Mouse (Mus musculus) intestine, embryonic 16.5 days (tissue): ENCODE results near the gene Rap2c. TPM values are rescaled to one million over a fixed set of nuclear protein-coding genes. Genes with fewer than 3 reads are reported as not detected.

Source experiments
- ATAC-seq: fragments of 200-750 bp; cut with Nextera tagmentation; 2 replicates; pipeline ENCODE4 v1.8.0; 2017; ENCODE audit warnings: moderate TSS enrichment, moderate library complexity
- H3K27ac ChIP-seq: fragments of 300-500 bp; sonication (generic); 2 replicates; pipeline ENCODE4 v1.5.1; 2014; ENCODE audit warnings: mild to moderate bottlenecking, low read length
- H3K27me3 ChIP-seq: fragments of 300-500 bp; sonication (generic); replicated peaks from 2 replicates; pipeline ENCODE4 v1.6.1; 2014; ENCODE audit warnings: low read length, control low read depth, mixed read lengths; ENCODE audit not compliant: control insufficient read depth, insufficient read depth
- H3K36me3 ChIP-seq: fragments of 300-500 bp; sonication (generic); 2 replicates; pipeline ENCODE4 v1.6.1; 2014; ENCODE audit warnings: low read length, control low read depth; ENCODE audit not compliant: control insufficient read depth, insufficient read depth
- H3K4me1 ChIP-seq: fragments of 300-500 bp; sonication (generic); 2 replicates; pipeline ENCODE4 v1.6.1; 2014; ENCODE audit warnings: low read length, control low read depth, mixed read lengths; ENCODE audit not compliant: control insufficient read depth, insufficient read depth
- H3K4me2 ChIP-seq: fragments of 300-500 bp; sonication (generic); 2 replicates; pipeline ENCODE4 v1.6.1; 2014; ENCODE audit warnings: low read depth, low read length, control low read depth
- H3K4me3 ChIP-seq: fragments of 300-500 bp; sonication (generic); 2 replicates; pipeline ENCODE4 v1.5.1; 2014; ENCODE audit warnings: mild to moderate bottlenecking, low read length
- H3K9ac ChIP-seq: fragments of 300-500 bp; sonication (generic); 2 replicates; pipeline ENCODE4 v1.6.1; 2014; ENCODE audit warnings: low read depth, low read length
- H3K9me3 ChIP-seq: fragments of 300-500 bp; sonication (generic); 2 replicates; pipeline ENCODE4 v1.6.1; 2016; ENCODE audit warnings: low read length, control low read depth; ENCODE audit not compliant: control insufficient read depth
- WGBS: fragments of 180-500 bp; shearing (Covaris S2); extraction: QIAGEN DNeasy Blood & Tissue Kit; methylation state at CpG from one replicate; pipeline ENCODE4 v1.1.7; 2014; 5-methylcytosine and 5-hydroxymethylcytosine counted together
- polyA plus RNA-seq: library from polyadenylated mRNA; unstranded; fragments of >200 nt; fragmentation: Nextera tagmentation; extraction: Ambion mirVana; gene quantifications from 2 replicates; pipeline ENCODE4 v1.2.1, GENCODE M21; 2015

Gene Rap2c
- polyA plus RNA-seq, 1 experiment from 2014 or later = 15.5 TPM

DNA sequence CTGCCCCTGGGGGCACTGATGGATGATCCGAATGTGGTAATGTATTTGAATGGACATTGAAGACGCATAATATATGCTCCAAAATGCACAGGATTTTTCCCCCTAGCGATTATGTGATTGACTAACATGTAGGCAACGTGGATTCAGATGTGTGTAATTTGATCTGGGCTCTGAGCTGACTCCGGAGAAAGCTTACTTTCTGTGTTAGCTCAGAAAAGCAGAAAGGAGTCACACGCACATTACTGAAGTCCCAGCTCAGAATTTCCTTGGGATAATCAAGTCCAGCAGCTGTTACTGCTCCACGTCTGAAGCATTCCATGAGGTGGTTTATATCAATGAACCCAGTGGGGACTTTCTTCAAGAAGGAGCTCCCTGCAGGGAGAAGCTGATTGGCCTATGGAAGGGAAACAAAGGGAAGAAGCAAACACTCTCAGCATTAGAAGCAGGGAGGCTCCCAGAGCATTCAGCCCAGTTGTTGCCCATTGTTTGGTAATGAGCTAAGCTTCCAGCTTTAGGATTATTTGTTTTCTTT, 17.9 kb upstream of the Rap2c start:
- Histone ChIP-seq H3K9me3 (no peaks in the 10 kb centered on the region), H3K4me2 (no peak overlapping the region), H3K27me3 (no peaks in the 10 kb centered on the region), H3K27ac (no peak overlapping the region), H3K9ac (no peak overlapping the region), H3K4me3 (no peak overlapping the region), H3K36me3 (no peaks in the 10 kb centered on the region), H3K4me1 (no peaks in the 10 kb centered on the region)
- WGBS = 24% methylated on average over 7 of the region's 7 CpGs
- no peak for ATAC-seq

DNA sequence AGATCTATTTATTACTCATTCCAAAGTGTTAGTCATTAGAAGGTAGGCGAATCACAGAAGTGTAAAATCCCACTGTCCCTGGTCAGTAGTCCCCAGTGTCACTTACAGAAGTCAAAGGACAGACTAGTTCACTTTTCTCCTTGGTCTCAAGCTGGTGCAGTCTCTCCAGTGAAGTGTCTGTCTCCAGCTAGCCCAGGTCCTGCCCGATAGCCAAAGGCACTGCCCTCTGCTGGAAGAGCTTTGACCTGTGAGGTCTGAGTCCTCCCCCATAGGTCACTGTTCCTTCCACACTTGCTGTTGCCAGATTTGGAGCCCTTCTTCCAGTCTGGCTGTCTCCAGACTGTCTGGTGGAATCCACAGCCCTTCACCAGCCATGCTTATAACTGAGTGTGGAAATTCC, 2.1 kb upstream of the Rap2c start:
- Histone ChIP-seq H3K4me1 (0 out of 2 replicates have a peak, but pooled peaks cover 3% of the 10 kb centered on the region), H3K4me2 (no peak overlapping the region), H3K36me3 (no peaks in the 10 kb centered on the region), H3K27ac (peak overlapping the region; percentile 88), H3K4me3 (no peak overlapping the region), H3K9ac (no peak overlapping the region; the same call in 1 of the 2 replicates), H3K27me3 (no peaks in the 10 kb centered on the region), H3K9me3 (no peaks in the 10 kb centered on the region)
- WGBS = 45% methylated on average over 2 of the region's 2 CpGs
- ATAC-seq = no peak

DNA sequence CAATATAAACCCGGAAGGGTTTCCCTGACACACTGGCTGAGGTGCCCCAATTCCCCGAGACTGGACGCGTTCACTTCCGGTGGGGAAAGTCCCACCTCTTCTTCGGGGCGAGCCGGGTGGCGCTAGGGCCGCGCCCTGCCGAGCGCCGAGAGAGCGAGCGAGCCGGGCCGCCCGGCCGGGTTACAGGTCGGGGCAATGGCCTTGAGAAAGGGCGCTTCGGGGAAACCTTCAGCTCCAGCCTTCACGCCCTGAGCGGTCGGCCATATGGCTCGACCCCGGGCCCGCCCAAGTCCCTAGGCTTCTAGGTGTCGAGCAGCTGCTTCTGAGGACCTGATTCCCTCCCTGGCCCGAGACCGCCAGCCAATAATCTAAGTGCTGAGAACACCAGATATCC, 965 bp upstream of the Rap2c start:
- peak; percentile 90 for ATAC-seq
- Histone ChIP-seq H3K4me2 (peak overlapping the region; percentile 29), H3K27me3 (no peaks in the 10 kb centered on the region), H3K9ac (peak overlapping the region; percentile 79), H3K27ac (peak overlapping the region; percentile 88), H3K4me3 (peak overlapping the region; percentile 56), H3K9me3 (no peaks in the 10 kb centered on the region), H3K4me1 (0 out of 2 replicates have a peak, but pooled peaks cover 3% of the 10 kb centered on the region), H3K36me3 (no peaks in the 10 kb centered on the region)
- WGBS = 18% methylated on average over 31 of the region's 32 CpGs

DNA sequence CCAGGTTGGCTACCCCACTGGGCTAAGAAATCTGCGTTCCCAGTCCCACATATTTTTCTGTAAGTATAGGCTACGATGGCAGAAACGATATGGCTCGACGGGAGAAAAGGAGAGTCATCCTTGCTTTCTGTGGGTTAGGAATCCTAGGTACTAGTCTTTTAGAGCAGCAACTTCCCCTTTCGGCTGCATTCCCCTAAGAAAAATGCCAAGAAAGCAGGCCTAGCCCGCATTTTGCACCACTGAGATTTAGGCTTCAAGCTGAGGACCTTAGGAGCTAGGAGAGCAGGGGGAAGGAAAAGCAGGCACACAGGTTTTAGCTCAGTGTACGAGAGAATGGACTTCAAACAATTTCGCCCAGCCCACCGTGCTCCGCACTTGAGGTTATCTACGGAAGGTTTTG, 892 bp downstream of the Rap2c start:
- Histone ChIP-seq H3K27ac (no peak overlapping the region), H3K4me2 (peak overlapping the region; percentile 51), H3K9me3 (no peaks in the 10 kb centered on the region), H3K9ac (peak overlapping the region; percentile 65; the same call in 1 of the 2 replicates), H3K4me1 (0 out of 2 replicates have a peak, but pooled peaks cover 3% of the 10 kb centered on the region), H3K27me3 (no peaks in the 10 kb centered on the region), H3K36me3 (no peaks in the 10 kb centered on the region), H3K4me3 (peak overlapping the region; percentile 56)
- WGBS = 20% methylated on average over 12 of the region's 12 CpGs
- no peak for ATAC-seq

DNA sequence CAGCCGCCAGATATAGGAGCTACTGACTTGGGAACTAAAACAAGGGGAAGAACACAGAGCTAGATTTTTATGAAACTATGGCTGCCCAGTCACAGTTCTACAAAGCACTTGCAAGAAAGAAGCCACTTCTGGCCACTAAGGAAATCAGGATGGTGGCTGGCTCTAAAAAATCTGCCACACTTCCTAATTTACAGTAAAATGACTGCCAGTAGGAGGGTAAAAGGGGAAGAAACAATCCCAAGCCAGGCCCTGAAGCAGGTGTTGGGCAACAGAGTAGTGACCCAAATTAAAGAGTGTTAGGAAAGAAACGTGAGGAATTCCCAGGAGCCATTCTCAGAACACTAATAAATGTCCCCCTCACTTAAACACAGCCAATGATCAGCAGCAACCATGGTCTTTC, 5.5 kb downstream of the Rap2c start:
- Histone ChIP-seq H3K4me3 (no peak overlapping the region), H3K27me3 (no peaks in the 10 kb centered on the region), H3K4me2 (no peak overlapping the region), H3K4me1 (no peaks in the 10 kb centered on the region), H3K9me3 (no peaks in the 10 kb centered on the region), H3K27ac (no peak overlapping the region), H3K36me3 (no peaks in the 10 kb centered on the region), H3K9ac (no peak overlapping the region)
- 75% methylated on average over 2 of the region's 2 CpGs for WGBS
- ATAC-seq = no peak

DNA sequence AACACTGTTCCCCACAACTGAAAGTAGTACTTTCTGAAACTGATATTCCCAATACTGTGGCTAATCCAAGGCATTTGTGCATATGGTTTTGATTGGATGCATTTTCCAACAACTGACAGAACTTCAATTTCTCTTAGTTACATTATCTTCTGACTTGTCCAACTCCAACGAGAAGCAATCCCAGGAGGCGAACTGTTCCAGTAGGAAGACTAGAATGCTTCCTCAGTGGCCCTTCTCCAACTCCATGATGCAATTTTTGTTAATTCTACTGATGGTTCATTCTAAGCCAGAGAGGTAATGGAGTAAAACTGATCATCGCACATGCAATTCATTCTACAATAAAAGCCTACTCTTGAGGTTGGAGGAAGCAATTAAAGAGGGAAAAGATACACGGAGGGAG, 7.5 kb downstream of the Rap2c start:
- no peaks in the 10 kb centered on the region for H3K27me3 ChIP-seq
- no peaks in the 10 kb centered on the region for H3K36me3 ChIP-seq
- H3K4me2 ChIP-seq = no peak overlapping the region
- H3K9ac ChIP-seq = no peak overlapping the region
- H3K4me3 ChIP-seq = no peak overlapping the region
- WGBS = 75% methylated on average over 4 of the region's 4 CpGs
- ATAC-seq = no peak
- no peaks in the 10 kb centered on the region for H3K4me1 ChIP-seq
- H3K9me3 ChIP-seq = no peaks in the 10 kb centered on the region
- no peak overlapping the region for H3K27ac ChIP-seq

DNA sequence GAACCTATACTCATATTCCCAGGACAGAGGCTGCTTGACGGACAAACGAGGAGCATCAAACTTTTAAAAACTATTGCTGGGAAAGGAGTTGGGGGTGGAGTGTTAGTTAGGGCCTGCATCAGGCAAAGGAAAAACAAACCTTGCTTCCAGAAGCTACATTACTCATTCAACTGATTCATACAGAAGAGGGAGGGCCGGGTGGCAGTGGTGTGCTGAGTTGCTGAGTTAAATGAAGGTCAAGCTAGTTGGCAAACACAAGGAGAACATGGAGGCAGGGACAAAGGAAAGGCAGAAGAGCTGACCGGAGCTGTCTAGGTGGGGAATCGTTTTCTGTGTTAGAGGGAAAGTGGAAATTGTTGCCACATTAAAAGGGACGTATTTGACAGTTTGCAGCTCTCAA, 17.0 kb downstream of the Rap2c start:
- H3K27ac ChIP-seq = no peak overlapping the region
- no peaks in the 10 kb centered on the region for H3K36me3 ChIP-seq
- no peak overlapping the region for H3K9ac ChIP-seq
- H3K27me3 ChIP-seq = no peaks in the 10 kb centered on the region
- H3K4me2 ChIP-seq = no peak overlapping the region
- no peak overlapping the region for H3K4me3 ChIP-seq
- no peaks in the 10 kb centered on the region for H3K4me1 ChIP-seq
- 82% methylated on average over 6 of the region's 6 CpGs for WGBS
- H3K9me3 ChIP-seq = no peaks in the 10 kb centered on the region
- ATAC-seq = no peak

DNA sequence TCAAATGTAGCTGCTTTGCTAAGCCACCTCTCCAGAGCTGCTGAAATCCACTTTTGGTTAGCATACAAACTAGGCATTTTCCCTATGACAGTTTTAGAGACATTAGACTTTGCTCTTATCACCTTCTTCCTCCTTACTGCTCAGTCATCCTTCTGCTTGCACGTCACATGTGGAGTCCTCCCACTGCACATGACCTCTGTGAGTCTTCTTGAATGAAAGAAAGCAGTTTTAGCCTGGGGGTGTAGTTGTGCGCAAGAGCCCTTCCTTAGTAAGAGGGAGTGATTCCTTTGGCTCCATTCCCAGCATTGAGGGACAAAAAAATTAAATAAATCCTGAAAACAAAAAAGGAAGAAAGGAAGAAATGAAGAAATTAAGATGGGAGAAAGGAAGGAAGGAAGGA, 22.5 kb downstream of the Rap2c start:
- Histone ChIP-seq H3K27me3 (no peaks in the 10 kb centered on the region), H3K36me3 (no peaks in the 10 kb centered on the region), H3K9me3 (no peaks in the 10 kb centered on the region), H3K4me3 (no peak overlapping the region), H3K4me2 (no peak overlapping the region), H3K9ac (no peak overlapping the region), H3K4me1 (no peaks in the 10 kb centered on the region), H3K27ac (no peak overlapping the region)
- no peak for ATAC-seq
- WGBS = 72% methylated on average over 2 of the region's 2 CpGs

DNA sequence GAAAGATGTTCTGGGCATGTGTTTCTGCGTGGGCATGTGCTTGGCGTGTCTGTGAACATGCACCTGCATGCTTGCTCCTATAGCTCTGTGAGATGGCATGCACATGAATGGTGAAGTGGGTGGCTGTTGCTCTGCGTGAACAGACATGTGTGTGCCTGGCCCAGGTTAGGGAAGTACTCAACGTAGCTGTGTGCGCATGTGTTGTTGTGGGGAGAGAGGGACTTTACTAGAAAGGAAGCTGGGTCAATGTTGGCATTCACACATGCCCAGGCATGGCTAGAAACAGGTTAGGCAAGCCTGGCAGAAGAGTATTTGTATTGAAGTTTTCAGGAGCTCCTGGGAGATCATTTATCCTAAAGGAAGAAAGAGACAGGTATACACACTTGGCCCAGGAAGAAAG, 26.5 kb downstream of the Rap2c start:
- no peak for ATAC-seq
- no peaks in the 10 kb centered on the region for H3K9me3 ChIP-seq
- H3K27me3 ChIP-seq = no peaks in the 10 kb centered on the region
- WGBS = 89% methylated on average over 5 of the region's 5 CpGs
- no peaks in the 10 kb centered on the region for H3K4me1 ChIP-seq
- H3K27ac ChIP-seq = no peak overlapping the region
- H3K36me3 ChIP-seq = no peaks in the 10 kb centered on the region
- no peak overlapping the region for H3K4me2 ChIP-seq
- H3K4me3 ChIP-seq = no peak overlapping the region
- no peak overlapping the region for H3K9ac ChIP-seq

DNA sequence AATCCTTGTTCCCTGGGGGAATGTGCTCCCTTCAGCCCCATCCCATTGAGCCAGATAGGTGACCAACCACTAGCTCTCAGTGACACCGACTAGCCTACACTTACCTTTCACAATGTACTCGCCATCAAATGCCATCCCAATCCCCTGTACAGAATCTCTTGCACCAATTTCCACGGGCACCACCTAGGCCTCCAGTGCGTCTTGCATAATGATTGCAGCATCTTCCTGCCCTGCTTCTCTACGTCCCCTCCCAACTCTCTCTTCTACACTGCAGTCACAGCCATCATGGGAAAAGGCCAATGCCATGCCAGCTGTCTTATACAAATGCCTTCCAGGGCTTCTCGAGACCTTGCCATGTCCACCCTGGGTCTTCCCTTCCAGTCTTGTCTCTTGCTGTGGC, 27.9 kb downstream of the Rap2c start:
- Histone ChIP-seq H3K9ac (no peak overlapping the region), H3K27me3 (no peaks in the 10 kb centered on the region), H3K4me2 (no peak overlapping the region), H3K9me3 (no peaks in the 10 kb centered on the region), H3K4me1 (no peaks in the 10 kb centered on the region), H3K36me3 (no peaks in the 10 kb centered on the region), H3K4me3 (no peak overlapping the region), H3K27ac (no peak overlapping the region)
- ATAC-seq = no peak
- WGBS = 86% methylated on average over 6 of the region's 6 CpGs
